Mouse (Mus musculus) adrenal gland, adult 8-10 months (tissue): ENCODE data around the gene Tmem156. TPM values are rescaled to one million over a fixed set of nuclear protein-coding genes. Genes with fewer than 3 reads are reported as not detected.

ENCODE experiments used
- DNase-seq: peaks from one replicate; pipeline ENCODE4 v3.0.0; 2022
- total RNA-seq, 4 experiments: library from RNA; stranded (reverse); gene quantifications; 2 replicates each; pipeline ENCODE4 v1.2.4; 2022

Tmem156 gene
- total RNA-seq, 4 experiments from 2014 or later, result 0.42 to 0.89 (median 0.73) TPM

DNA sequence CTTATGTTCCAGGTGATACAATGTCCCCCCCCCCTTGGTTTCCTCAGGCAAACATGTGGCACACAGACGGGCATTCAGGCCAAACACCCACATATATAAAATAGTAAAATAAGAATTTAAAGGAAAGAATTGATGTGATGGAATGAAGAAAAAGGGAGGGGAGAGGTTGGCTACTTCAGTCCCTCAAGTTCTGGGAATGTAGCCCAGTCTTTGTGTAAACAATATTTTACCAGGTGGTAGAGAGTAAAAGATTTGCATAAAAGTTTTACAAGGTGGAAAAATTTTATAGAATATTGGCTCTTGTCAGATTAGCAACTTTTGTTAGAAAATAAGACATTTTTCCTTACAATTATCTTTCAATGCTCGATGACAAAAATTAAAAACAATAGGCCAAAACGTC is 4.9 kb upstream of the Tmem156 start:
- DNase-seq, result no peak

DNA sequence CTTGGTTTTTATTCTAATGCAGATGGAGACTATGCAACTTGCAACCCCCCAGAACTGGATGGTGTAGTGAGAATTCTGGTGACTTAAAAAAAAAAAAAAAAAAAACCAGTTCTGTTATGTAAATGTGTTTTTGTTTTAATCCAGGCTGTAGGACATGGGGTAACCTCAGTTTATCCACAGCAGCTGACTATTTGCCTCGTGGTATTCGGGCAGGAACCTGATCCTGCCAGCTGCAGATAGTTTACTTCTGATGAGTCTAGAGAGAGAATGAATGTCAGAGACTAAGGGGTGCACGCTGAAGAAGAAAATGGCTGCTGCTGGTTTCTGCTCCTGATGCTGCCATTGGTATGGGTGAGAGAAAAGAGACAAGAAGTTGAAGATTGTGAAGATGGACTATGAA is 4.2 kb upstream of the Tmem156 start:
- no peak for DNase-seq

DNA sequence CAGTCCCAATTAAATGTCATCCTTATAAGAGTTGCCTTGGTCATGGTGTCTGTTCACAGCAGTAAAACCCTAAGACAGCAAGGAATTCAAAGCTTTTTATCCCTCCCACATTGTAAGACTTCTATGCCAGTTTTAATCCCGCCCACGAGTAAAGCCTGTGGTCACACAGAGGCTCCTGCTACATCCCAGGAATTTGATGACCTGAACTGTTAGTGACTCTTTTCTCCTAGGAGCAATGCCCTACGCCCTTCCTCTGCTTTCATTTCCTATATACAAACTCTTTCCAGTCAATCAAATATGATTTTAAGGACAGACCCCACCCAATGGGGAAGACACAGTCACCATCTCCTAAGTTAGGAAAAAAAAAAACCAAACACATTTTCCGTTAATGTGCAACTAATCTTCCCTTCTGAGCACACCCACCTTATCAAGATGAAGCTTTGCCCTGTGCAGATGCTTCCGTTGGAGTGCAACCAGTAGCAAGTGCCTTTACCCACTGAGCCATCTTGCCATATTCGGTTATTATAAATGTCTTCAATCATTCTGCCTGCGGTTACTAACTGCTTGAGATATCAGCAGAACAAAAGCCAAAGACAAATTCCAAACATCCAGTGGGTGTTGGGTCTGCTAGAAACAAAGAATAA is 3.1 kb upstream of the Tmem156 start:
- DNase-seq, result no peak

DNA sequence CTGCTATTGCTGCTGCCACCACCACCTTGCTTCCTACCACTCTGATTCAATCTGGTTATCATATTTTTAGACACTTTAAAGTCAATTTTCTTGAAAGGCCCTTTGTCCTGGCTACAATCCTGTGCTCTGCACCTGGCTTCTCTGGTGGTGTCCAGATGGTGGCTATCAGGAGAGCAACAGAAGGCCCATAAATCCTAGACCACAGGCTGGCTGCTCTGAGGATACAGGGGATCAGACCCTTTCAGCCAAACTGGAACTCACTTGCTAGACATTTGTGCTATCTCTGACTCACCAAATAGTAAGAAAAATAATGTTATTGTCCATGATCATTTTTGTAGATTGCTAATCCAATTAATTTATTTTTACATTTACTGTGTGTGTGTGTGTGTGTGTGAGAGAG is 1.8 kb upstream of the Tmem156 start:
- DNase-seq, result no peak

DNA sequence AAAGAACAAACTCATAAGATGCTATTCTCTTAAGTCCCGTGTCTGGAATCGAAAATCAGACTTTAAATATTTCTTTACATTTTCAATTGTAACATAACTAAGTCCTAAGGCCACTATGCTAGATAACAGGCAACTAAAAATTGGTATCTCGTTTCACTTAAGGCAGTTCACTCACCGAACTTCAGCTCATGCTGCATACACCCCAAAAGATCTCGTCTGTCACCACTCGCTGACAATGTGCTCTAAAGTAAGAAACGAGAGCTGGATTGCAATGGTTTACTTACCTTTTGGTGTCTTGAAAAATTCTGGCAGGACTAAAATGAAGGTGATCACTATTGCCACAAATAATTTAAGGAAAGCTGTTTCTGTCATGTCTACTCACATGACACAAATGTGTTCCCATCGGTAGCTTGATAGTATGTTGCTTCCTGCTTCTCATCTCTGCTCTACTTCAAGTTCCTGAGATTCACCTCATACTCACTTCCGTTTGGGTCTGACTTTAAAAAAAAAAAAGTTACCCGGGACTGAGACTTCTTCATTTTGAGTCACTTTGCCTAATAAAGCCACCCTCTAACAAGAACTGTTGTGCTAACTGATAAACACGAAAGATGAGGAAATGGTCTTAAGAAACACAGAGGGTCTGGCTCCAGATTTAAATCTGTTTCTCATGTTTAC is 611 bp downstream of the Tmem156 start:
- DNase-seq, result no peak

DNA sequence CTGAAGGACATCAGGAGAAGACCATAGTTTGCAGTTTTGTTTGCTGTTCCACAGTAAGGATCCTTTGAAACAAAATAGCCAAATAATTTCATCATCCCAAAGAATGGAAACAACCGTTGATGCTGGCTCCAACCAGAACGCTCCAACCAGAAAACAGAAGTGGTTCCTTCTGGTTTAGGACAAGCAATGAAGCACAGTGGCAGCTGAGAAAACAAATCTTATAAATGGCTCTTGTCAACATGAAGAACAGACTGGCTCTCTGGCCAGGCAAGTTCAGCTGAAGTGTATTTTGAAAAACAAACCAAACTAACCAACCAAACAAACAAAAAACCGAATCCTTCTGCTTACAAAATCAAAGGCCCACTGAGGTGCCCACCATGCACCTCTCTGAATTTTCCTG is 2.2 kb downstream of the Tmem156 start:
- DNase-seq, result no peak

DNA sequence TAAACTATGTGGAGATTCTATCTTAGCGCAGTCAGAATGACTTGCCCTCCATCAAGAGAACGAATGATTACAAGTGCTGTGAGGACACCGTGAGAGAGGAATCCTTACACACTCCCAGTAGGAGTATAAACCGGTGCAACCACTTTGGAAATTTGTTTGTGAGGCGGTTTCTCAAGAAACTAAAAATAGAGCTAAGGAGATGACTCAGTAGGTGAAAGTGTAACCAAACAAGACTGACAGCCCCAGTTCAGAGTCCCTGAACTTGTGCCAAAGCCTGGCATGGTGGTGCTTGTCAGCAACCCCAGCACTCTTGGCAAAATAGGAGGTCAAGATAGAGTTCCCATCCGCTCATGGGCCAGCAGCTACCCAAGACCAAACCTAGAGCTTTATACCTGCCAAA is 5.4 kb downstream of the Tmem156 start:
- DNase-seq, result peak; percentile 76

DNA sequence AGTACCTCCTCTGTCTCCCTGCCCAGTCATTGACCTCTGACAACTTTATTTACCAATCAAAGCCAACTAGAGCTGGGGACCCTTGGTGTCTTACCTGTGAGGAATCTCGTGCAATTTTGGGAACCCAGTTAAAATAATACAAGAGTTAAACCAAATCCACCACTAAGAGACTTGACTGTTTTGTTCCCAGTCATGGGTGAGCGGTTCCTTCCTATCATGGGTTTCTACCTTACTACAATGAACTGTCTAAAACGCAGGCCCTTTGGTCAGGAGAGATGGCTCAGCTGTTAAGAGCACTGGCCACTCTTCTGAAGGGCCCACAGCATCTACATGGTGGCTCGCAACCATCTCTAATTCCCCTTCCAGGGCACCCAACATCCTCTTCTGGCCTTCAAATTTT is 10.1 kb downstream of the Tmem156 start:
- no peak for DNase-seq

DNA sequence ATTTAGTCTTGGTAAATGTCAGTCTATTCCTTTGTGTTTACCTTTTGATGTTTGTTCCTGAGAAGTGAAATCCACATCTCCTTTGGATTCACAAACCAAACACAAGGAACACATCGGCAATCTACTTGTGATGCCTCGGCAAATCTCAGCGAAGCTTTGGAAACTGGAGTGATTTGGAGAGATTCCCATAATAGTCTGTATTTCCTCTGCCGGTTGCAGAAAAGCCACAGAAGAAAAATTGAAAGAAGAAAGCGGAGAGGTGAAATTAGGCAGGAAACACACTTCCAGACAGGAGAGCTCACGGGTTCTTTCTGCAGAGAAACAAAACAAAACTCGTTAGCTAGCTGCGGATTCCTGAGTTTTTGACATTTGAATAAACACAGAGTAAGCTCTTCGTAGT is 12.1 kb downstream of the Tmem156 start:
- DNase-seq, result no peak

DNA sequence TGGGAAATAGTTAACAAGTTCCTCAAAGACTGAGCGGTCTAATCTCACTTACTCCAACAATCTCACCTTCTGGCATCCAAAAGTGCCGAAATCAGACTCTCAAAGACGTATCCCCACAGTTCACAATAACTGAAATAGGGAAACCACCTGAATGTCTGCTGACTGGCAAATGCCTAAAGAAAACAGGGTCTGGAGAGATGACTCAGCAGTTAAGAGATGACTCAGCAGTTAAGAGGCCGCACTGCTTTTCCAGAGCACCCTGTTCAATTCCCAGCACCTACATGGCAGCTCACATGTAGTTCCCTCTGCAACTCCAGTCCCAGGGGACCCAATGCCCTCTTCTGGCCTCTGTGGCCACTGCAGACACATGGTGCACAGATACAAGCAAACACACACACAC is 13.9 kb downstream of the Tmem156 start:
- DNase-seq, result no peak

DNA sequence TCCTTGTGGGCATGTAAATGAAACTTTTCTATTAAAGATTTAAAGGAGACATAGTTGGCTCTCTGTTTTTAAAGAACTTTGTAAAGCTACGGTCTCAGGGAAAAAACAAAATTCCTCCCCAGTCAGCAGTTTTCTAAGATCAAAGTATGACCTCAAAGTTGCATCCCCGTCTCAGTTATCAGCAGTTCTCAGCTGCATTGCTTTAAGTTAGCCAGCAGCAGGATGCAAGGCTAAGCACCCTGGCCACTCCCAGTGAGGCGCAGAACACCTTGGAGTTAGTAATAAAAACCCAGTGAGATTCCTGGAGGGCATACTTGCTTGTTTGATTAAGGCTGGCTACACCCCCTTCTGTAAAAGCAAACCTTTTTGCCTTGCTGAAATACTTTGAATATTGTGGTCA is 15.2 kb downstream of the Tmem156 start:
- DNase-seq, result no peak

DNA sequence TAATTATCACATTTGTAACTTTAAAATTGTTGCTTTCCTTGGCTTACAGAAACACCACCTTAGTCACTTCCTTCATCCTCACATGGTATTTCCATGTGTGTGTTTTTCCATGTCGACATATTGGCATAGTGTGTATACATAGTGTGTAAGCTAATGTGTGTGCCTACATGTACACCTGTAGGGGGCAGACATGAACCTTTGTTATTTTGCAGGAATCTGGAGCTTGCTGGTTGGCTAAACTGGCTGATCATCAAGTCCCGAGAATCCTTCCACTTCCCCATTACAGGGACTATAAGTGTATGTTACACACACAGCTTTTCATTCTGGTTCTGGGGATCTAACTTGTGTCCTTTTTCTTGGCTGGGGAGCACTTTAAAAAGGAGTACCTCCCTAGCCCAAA is 15.8 kb downstream of the Tmem156 start:
- DNase-seq, result no peak

DNA sequence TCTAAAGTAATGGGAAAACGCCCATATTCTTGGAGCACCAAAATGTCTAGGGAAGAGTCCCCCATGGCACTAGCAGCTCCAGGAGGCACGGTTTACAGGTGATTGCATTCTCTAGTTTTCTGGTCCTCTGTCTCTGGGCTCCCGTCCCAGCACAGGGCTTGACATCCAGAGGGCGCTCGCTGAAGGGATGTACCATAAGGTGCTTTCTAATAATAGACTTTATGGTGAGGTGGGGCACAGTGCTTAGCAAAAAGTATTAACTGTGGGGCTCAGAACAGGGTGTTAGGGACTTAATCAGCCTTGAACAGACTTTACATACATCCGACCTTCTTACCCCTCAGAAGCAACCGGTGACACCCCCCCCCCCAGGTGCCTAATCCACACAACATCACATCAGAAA is 17.2 kb downstream of the Tmem156 start:
- DNase-seq, result no peak

DNA sequence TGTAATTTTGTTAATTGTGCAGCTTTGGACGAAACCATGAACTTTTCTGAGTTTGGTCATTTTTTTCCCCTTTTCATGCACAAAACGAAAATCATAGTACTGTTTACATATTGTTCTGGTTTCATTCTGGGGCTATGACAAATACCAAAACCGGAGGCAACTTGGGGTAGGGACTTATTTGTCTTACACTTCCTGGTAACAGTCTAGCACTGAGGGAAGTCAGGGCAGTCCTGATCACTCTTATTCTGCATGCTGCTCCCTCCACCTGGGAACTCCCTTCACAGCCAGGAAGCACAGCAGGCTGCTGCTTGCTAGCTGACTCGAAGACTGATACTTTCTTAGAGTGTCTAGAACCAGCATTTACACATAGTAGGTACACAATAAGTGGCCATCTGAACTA is 18.7 kb downstream of the Tmem156 start:
- no peak for DNase-seq

DNA sequence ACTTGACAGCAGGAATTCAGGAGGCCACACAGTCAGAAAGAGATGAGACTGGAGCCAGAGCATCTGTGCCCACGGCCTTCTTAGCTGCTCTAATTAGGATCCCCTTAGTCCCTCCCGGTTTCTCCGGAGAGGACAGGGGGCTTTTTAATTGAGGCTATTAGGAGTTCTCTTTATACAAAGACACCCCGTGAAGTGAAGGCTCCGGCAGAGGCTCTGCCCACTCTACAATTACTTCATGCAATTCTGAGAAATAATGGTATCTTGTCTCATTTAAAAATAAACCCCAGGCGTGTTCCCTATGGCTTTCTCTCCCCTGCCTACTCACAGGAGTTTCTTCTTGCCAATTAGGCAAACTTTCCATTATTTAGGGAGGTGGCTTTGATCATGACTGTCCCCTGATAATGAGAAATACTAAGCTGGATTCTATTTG is 20.2 kb downstream of the Tmem156 start:
- no peak for DNase-seq

DNA sequence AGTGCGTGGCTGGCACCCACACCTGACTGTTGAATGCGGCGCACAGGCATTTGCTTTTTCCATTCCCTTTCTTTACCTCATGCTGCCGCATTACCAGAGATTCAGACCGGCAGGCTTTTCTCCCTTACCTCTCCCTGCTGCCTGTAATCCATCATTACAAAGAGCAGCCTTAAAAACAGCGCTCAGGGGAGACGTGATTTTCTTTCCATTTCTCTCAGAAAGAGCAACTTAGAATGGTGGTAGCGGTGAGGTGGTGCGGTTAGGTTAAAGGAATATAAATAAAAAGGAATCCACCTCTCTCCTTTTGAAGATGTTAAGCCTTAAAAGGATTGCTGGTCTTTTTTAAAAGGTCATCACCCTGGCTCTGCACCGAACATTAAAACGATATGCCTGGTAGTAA is 22.1 kb downstream of the Tmem156 start:
- DNase-seq, result no peak

DNA sequence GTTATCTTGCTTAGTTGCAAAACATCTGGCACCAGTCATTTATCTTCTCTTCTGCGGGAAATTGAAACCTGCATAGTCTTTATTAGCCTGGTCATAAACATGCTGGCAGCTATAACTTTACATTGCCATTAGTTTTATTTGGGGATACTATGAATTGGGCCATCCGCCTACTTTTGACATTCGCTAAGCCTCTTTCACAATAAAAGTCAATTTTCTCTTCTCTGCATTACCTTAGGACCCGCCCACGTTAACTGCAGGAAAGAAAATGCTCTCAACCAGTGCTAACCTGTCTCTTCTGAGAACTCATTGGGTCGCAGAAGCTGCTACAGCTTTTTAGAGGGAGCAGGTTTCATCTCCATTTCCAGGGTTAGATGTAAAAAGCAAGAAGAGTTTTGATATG is 23.8 kb downstream of the Tmem156 start:
- no peak for DNase-seq

DNA sequence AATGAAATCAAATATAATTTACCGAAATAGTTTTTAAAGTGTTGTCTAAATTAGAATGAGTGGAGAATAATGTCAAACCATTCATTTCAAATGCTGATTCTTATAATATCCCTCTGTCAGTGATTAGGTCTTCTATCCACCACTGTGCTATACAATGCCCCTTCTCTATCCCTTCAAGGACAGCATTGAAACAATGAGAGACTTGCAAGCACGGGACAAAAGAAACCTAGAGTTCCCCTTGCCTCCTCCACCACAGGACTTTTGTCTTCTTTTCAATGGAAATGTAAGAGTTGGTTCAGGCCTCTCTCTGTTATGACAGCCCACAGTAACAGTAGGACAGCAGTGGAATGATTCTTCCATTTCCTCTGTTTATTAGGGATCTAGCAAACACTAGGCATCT is 28.7 kb downstream of the Tmem156 start:
- no peak for DNase-seq

DNA sequence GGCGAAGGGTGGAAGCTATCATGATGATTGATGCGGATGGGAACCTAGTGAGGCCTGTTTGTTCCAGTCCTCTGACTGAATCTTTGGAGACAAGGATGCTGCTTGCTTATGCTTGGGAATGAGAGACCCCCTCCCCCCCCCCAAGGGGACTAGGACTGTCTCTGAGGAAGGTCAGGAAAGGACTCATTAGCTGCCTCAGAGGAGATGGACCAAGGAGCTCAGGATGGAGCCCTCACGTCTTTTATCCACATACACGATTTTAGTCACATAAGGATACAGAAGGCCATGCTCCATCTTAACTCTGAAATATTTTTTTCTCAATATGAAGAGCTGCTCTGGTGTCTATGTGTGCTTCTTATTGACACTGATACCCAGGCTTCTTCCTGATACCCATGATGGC is 29.7 kb downstream of the Tmem156 start:
- DNase-seq, result no peak

DNA sequence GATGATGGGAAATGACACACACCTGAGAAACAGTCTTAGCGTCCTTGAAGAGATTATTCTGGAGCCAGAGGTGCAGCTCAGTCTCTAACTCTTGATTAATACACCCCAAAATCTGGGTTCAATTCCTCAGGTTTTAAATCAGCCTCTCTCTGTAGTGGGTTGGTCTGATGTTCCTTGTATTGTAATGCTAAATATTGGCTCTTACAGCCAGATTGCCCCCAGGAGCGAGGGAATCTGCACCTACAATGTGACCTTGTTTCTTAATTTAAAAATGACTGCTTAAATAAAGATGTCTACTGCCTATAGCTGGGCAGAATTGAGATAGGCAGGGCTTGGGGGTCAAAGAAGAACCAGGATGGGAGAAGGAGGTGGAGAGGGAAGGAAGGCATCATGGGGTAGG is 32.1 kb downstream of the Tmem156 start:
- DNase-seq, result no peak

DNA sequence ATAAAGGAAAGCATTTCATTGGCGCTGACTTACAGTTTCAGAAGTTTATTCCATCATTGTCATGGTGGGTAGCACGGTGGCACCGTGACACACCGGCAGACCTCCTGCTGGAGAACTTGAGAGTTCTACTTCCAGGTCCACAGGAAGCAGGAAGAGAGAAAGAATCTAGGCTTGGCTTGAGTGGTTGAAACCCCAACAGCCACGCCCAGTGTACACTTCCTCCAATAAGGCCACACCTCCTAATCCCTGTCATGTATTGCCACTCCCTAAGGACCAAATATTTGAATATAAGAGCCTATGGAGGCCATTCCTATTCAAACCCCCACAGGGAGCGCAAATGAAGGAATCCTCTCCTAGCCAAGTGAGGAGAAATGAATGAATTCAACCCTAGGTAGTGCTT is 34.3 kb downstream of the Tmem156 start:
- DNase-seq, result no peak

DNA sequence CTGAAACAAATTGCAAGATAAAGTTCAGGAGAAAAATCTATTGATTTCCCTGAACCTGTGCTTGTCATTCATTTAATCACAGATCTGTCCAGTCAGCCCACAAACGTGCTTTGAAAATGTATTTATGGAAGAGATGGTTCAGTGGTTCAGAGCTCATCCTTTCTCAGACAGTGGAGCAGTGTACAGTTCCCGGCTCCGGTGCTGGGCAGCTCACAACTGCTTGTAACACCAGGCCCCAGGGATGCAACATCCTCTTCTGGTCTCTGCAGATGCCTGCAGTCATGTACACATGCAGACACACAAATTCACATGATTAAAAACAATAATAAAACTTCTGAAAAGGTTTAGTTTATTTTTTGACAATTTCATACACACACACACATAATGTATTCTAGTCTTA is 40.4 kb downstream of the Tmem156 start:
- no peak for DNase-seq

DNA sequence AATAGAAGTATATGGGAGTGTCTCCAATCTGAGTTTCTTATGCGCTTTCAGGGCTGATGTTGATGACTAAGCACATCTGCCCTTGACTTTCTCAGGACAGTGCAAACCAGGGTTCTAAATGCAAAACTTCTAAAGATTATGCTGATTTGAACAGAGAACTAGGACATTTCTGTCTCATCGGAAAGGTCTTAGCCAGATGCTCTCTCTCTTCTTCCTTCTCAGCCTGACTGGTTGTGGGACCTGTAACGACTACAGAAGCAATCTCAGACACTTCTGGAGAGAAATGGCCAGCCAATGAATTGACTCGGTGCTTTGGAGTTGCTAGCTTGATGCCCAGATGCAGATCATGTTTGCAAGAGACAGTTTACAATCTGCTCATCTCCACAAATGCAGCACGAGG is 42.1 kb downstream of the Tmem156 start:
- DNase-seq, result peak; percentile 33

DNA sequence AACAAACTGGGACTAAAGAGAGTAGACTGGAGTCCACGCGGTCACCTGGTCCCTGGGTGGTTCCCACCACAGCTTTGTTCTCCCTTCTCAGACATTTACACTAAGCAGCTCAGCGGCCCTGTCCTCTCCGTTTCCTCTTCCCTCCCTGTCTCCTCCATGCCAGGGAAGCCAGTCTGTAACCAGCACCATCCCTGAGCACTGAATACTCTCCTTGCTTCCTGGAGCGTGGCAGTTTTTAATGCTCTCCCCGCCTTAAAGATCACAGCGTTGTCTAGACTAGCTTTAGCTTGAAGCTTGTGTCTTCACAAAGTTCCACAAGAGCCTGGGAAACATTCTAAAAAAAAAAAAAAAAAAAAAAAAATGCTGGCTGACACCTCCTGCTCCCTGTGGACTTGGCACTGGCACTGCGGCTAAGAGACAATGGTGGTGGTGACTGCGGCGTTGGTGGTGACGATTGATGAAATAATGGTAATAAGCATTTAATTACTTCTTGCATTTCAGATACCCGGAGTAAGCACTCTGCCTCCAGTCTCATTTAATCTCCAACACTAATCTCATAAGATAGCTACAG is 44.6 kb downstream of the Tmem156 start:
- no peak for DNase-seq
